Mouse (Mus musculus): ENCODE results near the gene Doc2a. TPM values are rescaled to one million over a fixed set of nuclear protein-coding genes. Genes with fewer than 3 reads are reported as not detected.

Gene Doc2a
- not detected in 2 replicates for polyA plus RNA-seq (2012; ENCODE audit: insufficient read depth, insufficient read length, low replicate concordance, missing spikeins)

DNA sequence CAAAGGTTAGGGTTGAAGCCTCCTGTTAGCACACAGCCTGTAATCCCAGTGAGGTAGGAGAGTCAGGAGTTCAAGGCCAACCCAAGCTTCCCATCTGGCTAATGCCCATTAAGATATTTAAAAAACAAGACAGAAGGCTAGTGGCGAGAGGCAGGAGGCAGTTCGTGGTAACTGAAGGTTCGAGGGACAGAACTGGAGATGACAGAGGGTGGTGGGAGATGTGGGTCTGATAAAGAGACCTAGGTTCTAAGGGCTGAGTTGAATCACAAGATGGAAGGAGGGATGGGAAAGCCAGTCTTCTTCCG lies at the start of gene Doc2a:
Gene Doc2a (plus strand): TSS at position 301 of the 305 bp plus-strand sequence.
- peaks cover 24% of the 10 kb centered on the region for H3K4me1 ChIP-seq (ENCODE audit: control insufficient read depth, insufficient read depth, low read length)
- peak within 1 kb of the TSS; percentile 31; the same call in 1 of the 2 replicates for H3K27ac ChIP-seq (ENCODE audit: insufficient read depth, low read depth, low read length)
- peak within 1 kb of the TSS; percentile 68 for H3K4me3 ChIP-seq (ENCODE audit: insufficient read depth, low read depth, low read length)
- WGBS, result 50% methylated on average over 4 of the region's 4 CpGs
- TF ChIP-seq POLR2A (IDR thresholded peaks at IDR 0.05; ENCODE audit: insufficient read depth, low read depth, low read length) (no peak), CTCF (IDR thresholded peaks at IDR 0.05; ENCODE audit: insufficient read depth, low read depth, low read length) (no peak)

DNA sequence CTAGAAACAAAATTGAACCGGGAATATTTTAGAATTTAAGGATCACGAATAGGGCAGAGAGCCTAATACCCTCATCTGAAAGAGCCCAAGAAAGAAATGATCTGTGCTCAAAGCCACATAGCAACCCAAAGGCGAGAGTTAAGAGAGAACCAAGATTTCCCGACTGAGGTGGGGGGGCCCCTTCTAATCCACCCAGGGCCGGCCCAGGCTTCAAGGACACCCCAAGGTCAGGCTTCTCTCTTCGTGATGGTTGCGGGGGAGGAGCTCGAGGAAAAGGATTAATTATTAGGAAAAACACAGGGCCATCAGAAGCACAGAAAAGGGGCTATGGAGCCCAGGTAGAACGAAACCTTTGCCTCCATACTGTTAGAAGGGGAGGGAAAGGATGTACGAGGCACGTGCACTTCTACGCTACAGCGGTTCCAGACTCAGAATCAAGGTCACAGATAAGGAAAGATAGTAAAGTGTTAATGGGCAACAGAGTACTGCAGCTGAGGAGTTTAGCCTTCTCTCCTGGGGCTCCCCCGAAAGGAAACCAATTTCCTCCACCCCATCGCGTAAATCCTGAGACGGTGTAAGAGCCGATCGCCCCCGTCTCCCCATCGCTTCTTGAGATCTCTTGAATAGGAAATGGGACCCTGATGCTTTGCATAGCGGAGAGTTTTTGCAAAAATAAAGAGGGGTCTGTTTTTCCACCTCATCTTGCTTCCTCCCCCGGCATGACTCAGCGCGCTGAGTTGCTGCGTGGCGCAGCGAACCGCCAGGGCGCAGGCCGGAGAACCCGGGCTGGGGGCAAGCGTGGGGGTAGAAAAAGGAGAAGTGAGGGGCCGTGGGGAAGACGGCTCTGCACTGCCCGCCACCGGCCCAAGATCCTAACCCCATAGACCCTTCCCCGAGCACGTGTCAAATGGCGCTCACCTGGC lies 48.8 kb upstream of the Doc2a start:
- under 1% methylated on average over 40 of the region's 40 CpGs for WGBS
- H3K4me1 ChIP-seq (ENCODE audit: control insufficient read depth, insufficient read depth, low read length), result peaks cover 27% of the 10 kb centered on the region
- TF ChIP-seq POLR2A (IDR thresholded peaks at IDR 0.05; ENCODE audit: insufficient read depth, low read depth, low read length) (no peak), CTCF (IDR thresholded peaks at IDR 0.05; ENCODE audit: insufficient read depth, low read depth, low read length) (no peak)
- peak overlapping the region; percentile 99 for H3K27ac ChIP-seq (ENCODE audit: insufficient read depth, low read depth, low read length)
- H3K4me3 ChIP-seq (ENCODE audit: insufficient read depth, low read depth, low read length), result peak overlapping the region; percentile 95

DNA sequence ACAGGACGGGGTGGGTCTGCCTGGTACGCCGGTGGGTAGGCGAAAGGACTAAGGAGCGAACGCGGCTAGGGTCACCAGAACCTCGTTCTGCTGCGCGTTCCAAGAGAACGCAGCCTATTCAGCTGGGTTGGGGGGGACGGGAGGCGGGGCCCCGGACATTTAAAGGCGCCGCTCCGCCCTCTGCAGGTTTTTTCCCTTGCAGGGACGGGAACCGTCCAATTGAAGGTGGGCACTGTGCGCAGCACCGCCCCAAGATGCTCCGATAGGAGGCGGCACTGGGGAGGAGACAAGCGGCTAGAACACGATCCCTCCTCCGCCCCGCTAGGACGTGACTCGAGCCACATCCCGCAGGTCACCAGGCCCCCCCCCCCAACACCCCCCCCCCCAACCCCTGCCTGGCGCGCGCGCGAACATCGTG lies 48.2 kb upstream of the Doc2a start:
- Histone ChIP-seq H3K4me1 (ENCODE audit: control insufficient read depth, insufficient read depth, low read length) (peaks cover 27% of the 10 kb centered on the region), H3K4me3 (ENCODE audit: insufficient read depth, low read depth, low read length) (peak overlapping the region; percentile 95), H3K27ac (ENCODE audit: insufficient read depth, low read depth, low read length) (peak overlapping the region; percentile 99)
- TF ChIP-seq CTCF (IDR thresholded peaks at IDR 0.05; ENCODE audit: insufficient read depth, low read depth, low read length), result peak; percentile 10; the same call in 1 of the 2 replicates
- TF ChIP-seq POLR2A (IDR thresholded peaks at IDR 0.05; ENCODE audit: insufficient read depth, low read depth, low read length), result peak; percentile 91
- WGBS, result under 1% methylated on average over 36 of the region's 36 CpGs

- Histone ChIP-seq H3K4me1 (ENCODE audit: control insufficient read depth, insufficient read depth, low read length) (peaks cover 27% of the 10 kb centered on the region), H3K27ac (ENCODE audit: insufficient read depth, low read depth, low read length) (peak overlapping the region; percentile 92), H3K4me3 (ENCODE audit: insufficient read depth, low read depth, low read length) (peak overlapping the region; percentile 95)
- peak; percentile 50; the same call in 1 of the 2 replicates for TF ChIP-seq POLR2A (IDR thresholded peaks at IDR 0.05; ENCODE audit: insufficient read depth, low read depth, low read length)
- TF ChIP-seq CTCF (IDR thresholded peaks at IDR 0.05; ENCODE audit: insufficient read depth, low read depth, low read length), result no peak
- WGBS, result 2% methylated on average over 38 of the region's 38 CpGs
Measured at GRCm38 (mm10) chr7:126799468-126800268, 47.5 kb upstream of the Doc2a start.

DNA sequence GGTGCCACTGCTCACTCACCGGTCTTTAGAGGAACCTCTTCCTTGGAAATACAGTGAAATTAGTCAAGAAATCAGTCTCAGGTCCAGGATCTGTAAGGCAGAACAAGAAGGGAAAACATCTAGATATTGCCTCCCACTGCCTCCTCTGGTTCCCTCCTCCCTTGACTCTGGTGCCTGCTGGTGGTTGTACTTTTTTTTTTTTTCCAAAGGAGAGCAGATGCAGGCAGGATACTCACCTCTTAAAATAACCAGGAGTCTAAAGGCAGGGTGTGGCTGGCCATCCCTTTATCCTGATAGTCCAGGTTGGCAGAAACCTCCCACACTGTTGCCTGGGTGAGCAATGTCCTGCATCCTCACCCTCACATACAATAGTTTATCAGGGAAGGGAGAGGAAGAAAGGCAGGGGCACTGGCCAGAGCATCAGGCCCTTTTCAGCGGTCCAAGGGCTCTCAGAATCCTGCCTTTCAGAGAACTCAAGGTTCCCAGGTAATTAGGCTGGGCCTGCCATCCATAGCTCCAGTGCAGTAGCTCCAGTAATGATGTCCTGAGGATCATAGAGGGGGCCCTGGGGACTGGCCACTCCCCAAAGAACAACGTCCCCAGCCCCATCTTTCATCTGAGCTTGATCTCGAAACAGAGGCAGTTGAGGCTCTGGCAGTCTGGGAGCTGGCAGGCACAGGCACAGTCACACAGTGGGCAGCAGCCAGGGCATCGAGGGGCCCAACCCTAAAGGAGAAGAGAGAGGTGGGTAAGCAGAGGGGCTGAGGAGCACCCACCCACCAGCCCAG lies 46.8 kb upstream of the Doc2a start:
- 49% methylated on average over 5 of the region's 5 CpGs for WGBS
- peak overlapping the region; percentile 92 for H3K27ac ChIP-seq (ENCODE audit: insufficient read depth, low read depth, low read length)
- peak overlapping the region; percentile 95 for H3K4me3 ChIP-seq (ENCODE audit: insufficient read depth, low read depth, low read length)
- TF ChIP-seq POLR2A (IDR thresholded peaks at IDR 0.05; ENCODE audit: insufficient read depth, low read depth, low read length) (no peak), CTCF (IDR thresholded peaks at IDR 0.05; ENCODE audit: insufficient read depth, low read depth, low read length) (no peak)
- H3K4me1 ChIP-seq (ENCODE audit: control insufficient read depth, insufficient read depth, low read length), result peaks cover 26% of the 10 kb centered on the region

GRCm38 (mm10) chr7:126801057-126801422 lies 46.2 kb upstream of the Doc2a start:
- WGBS, result 93% methylated on average over 16 of the region's 16 CpGs
- Histone ChIP-seq H3K4me1 (ENCODE audit: control insufficient read depth, insufficient read depth, low read length) (peaks cover 20% of the 10 kb centered on the region), H3K27ac (ENCODE audit: insufficient read depth, low read depth, low read length) (no peak overlapping the region), H3K4me3 (ENCODE audit: insufficient read depth, low read depth, low read length) (no peak overlapping the region)
- TF ChIP-seq POLR2A (IDR thresholded peaks at IDR 0.05; ENCODE audit: insufficient read depth, low read depth, low read length) (no peak), CTCF (IDR thresholded peaks at IDR 0.05; ENCODE audit: insufficient read depth, low read depth, low read length) (no peak)

DNA sequence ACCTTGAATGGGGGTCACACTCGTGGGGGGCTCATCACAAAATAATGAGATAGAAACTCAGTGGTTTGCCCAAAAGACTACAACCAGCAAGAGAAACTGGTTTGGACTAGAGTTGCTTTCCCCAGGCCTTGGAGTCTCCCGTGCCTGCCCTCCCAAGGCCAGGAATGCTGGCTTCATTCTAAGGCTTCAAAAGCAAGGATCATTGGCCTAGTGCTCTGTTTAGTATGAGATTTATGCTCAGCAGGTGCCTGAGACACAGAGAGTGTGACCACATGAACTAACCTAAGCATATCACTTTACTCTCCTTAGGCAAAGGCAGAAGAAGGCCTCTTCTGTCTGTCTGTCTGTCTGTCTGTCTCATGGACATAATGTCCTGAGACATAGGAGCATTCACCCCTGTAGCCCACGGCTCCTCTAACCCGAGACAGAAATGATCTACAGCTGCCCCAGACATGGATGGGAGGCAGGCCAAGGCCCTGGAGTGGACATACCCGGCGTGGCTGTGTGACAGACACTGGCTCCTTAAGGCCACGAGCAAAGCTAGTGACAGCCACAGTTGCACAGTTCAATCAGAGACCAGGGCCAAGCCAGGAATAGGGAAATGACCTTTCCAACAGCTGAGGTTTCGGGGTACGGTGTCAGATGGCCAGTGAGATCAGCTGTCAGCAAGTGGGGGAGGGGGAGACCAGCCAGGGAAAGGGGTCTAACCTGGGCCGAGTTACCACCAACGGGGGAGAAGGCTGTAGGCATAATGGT lies 44.9 kb upstream of the Doc2a start:
- peaks cover 11% of the 10 kb centered on the region for H3K4me1 ChIP-seq (ENCODE audit: control insufficient read depth, insufficient read depth, low read length)
- TF ChIP-seq POLR2A (IDR thresholded peaks at IDR 0.05; ENCODE audit: insufficient read depth, low read depth, low read length) (no peak), CTCF (IDR thresholded peaks at IDR 0.05; ENCODE audit: insufficient read depth, low read depth, low read length) (no peak)
- 88% methylated on average over 11 of the region's 11 CpGs for WGBS
- no peak overlapping the region for H3K27ac ChIP-seq (ENCODE audit: insufficient read depth, low read depth, low read length)
- H3K4me3 ChIP-seq (ENCODE audit: insufficient read depth, low read depth, low read length), result no peak overlapping the region

DNA sequence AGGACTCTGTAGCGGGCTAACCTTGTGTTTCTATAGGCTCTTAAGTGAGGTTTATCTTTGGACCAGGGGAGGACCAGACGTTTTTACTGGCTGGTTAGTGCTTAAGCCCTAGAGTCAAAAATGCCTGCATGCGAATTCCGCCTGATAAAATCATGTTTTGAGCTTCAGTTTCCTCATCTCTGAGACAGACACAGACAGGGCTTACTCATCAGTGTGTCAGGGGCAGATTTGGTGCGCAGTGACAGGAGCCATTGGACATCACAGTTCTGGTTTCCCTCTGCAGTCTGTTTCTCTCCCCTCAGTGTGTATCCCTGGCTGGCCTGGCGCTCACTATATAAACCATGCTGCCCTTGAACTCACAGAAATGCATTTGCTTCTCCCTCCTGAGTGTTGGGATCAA lies 44.0 kb upstream of the Doc2a start:
- TF ChIP-seq CTCF (IDR thresholded peaks at IDR 0.05; ENCODE audit: insufficient read depth, low read depth, low read length) (no peak), POLR2A (IDR thresholded peaks at IDR 0.05; ENCODE audit: insufficient read depth, low read depth, low read length) (no peak)
- no peak overlapping the region for H3K4me3 ChIP-seq (ENCODE audit: insufficient read depth, low read depth, low read length)
- 93% methylated on average over 6 of the region's 6 CpGs for WGBS
- peaks cover 18% of the 10 kb centered on the region for H3K4me1 ChIP-seq (ENCODE audit: control insufficient read depth, insufficient read depth, low read length)
- no peak overlapping the region for H3K27ac ChIP-seq (ENCODE audit: insufficient read depth, low read depth, low read length)
